Mouse (Mus musculus) midbrain, embryonic 13.5 days (tissue): ENCODE results near the gene Zbtb20. TPM values are rescaled to one million over a fixed set of nuclear protein-coding genes. Genes with fewer than 3 reads are reported as not detected.
A peak's percentile ranks its signal among the peaks of the same experiment; 100 is the strongest.

Source experiments
- ATAC-seq: fragments of 200-750 bp; cut with Nextera tagmentation; 2 replicates; pipeline ENCODE4 v1.8.0; 2017; ENCODE audit warnings: mild to moderate bottlenecking, moderate TSS enrichment, moderate library complexity
- H3K27ac ChIP-seq: fragments of 300-500 bp; sonication (generic); 2 replicates; pipeline ENCODE4 v1.5.1; 2015; ENCODE audit warnings: inconsistent platforms, mild to moderate bottlenecking, moderate library complexity
- H3K27me3 ChIP-seq: fragments of 300-500 bp; sonication (generic); 2 replicates; pipeline ENCODE4 v1.6.1; 2015; ENCODE audit warnings: mild to moderate bottlenecking, inconsistent platforms
- H3K36me3 ChIP-seq: fragments of 300-500 bp; sonication (generic); 2 replicates; pipeline ENCODE4 v1.6.1; 2015; ENCODE audit warnings: mild to moderate bottlenecking, inconsistent platforms
- H3K4me1 ChIP-seq: fragments of 300-500 bp; sonication (generic); replicated peaks from 2 replicates; pipeline ENCODE4 v1.6.1; 2015; ENCODE audit warnings: inconsistent platforms
- H3K4me2 ChIP-seq: fragments of 300-500 bp; sonication (generic); replicated peaks from 2 replicates; pipeline ENCODE4 v1.6.1; 2015; ENCODE audit warnings: moderate library complexity, mild to moderate bottlenecking, inconsistent platforms
- H3K4me3 ChIP-seq: fragments of 300-500 bp; sonication (generic); replicated peaks from 2 replicates; pipeline ENCODE4 v1.5.1; 2015; ENCODE audit warnings: mild to moderate bottlenecking, inconsistent platforms
- H3K9ac ChIP-seq: fragments of 300-500 bp; sonication (generic); replicated peaks from 2 replicates; pipeline ENCODE4 v1.6.1; 2015; ENCODE audit warnings: mild to moderate bottlenecking, inconsistent platforms
- H3K9me3 ChIP-seq: fragments of 300-500 bp; sonication (generic); 2 replicates; pipeline ENCODE4 v1.6.1; 2016; ENCODE audit warnings: mild to moderate bottlenecking, inconsistent platforms
- WGBS: fragments of 180-500 bp; shearing (Covaris S2); methylation state at CpG from one replicate; pipeline ENCODE4 v1.1.7; 2015; 5-methylcytosine and 5-hydroxymethylcytosine counted together
- polyA plus RNA-seq: library from polyadenylated mRNA; unstranded; fragments of >200 nt; fragmentation: Nextera tagmentation; extraction: Ambion mirVana; gene quantifications from 2 replicates; pipeline ENCODE4 v1.2.1, GENCODE M21; 2015

Gene Zbtb20
- 79.2 and 86.5 TPM in 2 replicates for polyA plus RNA-seq

- Histone ChIP-seq H3K27ac (peak within 1 kb of the TSS; percentile 98), H3K36me3 (no peaks in the 10 kb centered on the region), H3K9me3 (no peaks in the 10 kb centered on the region), H3K27me3 (no peaks in the 10 kb centered on the region), H3K4me1 (peaks cover 15% of the 10 kb centered on the region), H3K4me3 (peak within 1 kb of the TSS; percentile 71), H3K4me2 (peak within 1 kb of the TSS; percentile 68), H3K9ac (peak within 1 kb of the TSS; percentile 77)
- WGBS: 2% methylated on average over 7 of the region's 8 CpGs
- ATAC-seq: no peak
These were observed at the start of gene Zbtb20 for GRCm38 (mm10) chr16:42875852-42875980. Gene Zbtb20, plus strand, starts transcription at chr16:42875881.

- Histone ChIP-seq H3K27me3 (no peaks in the 10 kb centered on the region), H3K9ac (no peak overlapping the region), H3K27ac (no peak overlapping the region), H3K36me3 (no peaks in the 10 kb centered on the region), H3K4me3 (no peak overlapping the region), H3K4me1 (no peaks in the 10 kb centered on the region), H3K9me3 (no peaks in the 10 kb centered on the region), H3K4me2 (no peak overlapping the region)
- WGBS: 67% methylated on average over 5 of the region's 5 CpGs
- ATAC-seq: no peak
These were observed 39.7 kb upstream of the Zbtb20 start for GRCm38 (mm10) chr16:42835940-42836339.

GRCm38 (mm10) chr16:42836404-42837120 is 39.1 kb upstream of the Zbtb20 start:
- no peak overlapping the region for H3K9ac ChIP-seq
- H3K4me3 ChIP-seq: no peak overlapping the region
- H3K4me1 ChIP-seq: no peaks in the 10 kb centered on the region
- no peak overlapping the region for H3K27ac ChIP-seq
- no peaks in the 10 kb centered on the region for H3K36me3 ChIP-seq
- no peaks in the 10 kb centered on the region for H3K9me3 ChIP-seq
- no peak overlapping the region for H3K4me2 ChIP-seq
- 73% methylated on average over 2 of the region's 2 CpGs for WGBS
- ATAC-seq: no peak
- H3K27me3 ChIP-seq: no peaks in the 10 kb centered on the region

- no peak overlapping the region for H3K4me3 ChIP-seq
- H3K36me3 ChIP-seq: no peaks in the 10 kb centered on the region
- H3K4me2 ChIP-seq: no peak overlapping the region
- H3K9me3 ChIP-seq: no peaks in the 10 kb centered on the region
- no peak overlapping the region for H3K27ac ChIP-seq
- 86% methylated on average over 4 of the region's 4 CpGs for WGBS
- no peak for ATAC-seq
- H3K27me3 ChIP-seq: no peaks in the 10 kb centered on the region
- no peaks in the 10 kb centered on the region for H3K4me1 ChIP-seq
- no peak overlapping the region for H3K9ac ChIP-seq
These were observed 37.5 kb upstream of the Zbtb20 start for GRCm38 (mm10) chr16:42838226-42838625.

- 82% methylated on average over 3 of the region's 3 CpGs for WGBS
- Histone ChIP-seq H3K9ac (no peak overlapping the region), H3K9me3 (no peaks in the 10 kb centered on the region), H3K27ac (no peak overlapping the region), H3K27me3 (no peaks in the 10 kb centered on the region), H3K4me3 (no peak overlapping the region), H3K36me3 (no peaks in the 10 kb centered on the region), H3K4me1 (no peaks in the 10 kb centered on the region), H3K4me2 (no peak overlapping the region)
- ATAC-seq: no peak
These were observed 18.0 kb upstream of the Zbtb20 start for GRCm38 (mm10) chr16:42857564-42858183.

- Histone ChIP-seq H3K4me1 (no peaks in the 10 kb centered on the region), H3K4me3 (no peak overlapping the region), H3K9me3 (no peaks in the 10 kb centered on the region), H3K27ac (no peak overlapping the region), H3K36me3 (no peaks in the 10 kb centered on the region), H3K27me3 (no peaks in the 10 kb centered on the region), H3K9ac (no peak overlapping the region), H3K4me2 (no peak overlapping the region)
- ATAC-seq: no peak
- 83% methylated on average over 4 of the region's 4 CpGs for WGBS
These were observed 16.4 kb upstream of the Zbtb20 start for GRCm38 (mm10) chr16:42859251-42859650.

- no peak overlapping the region for H3K4me3 ChIP-seq
- no peaks in the 10 kb centered on the region for H3K4me1 ChIP-seq
- no peak for ATAC-seq
- no peaks in the 10 kb centered on the region for H3K36me3 ChIP-seq
- 85% methylated on average over 2 of the region's 2 CpGs for WGBS
- no peak overlapping the region for H3K9ac ChIP-seq
- H3K27ac ChIP-seq: no peak overlapping the region
- no peaks in the 10 kb centered on the region for H3K9me3 ChIP-seq
- no peaks in the 10 kb centered on the region for H3K27me3 ChIP-seq
- H3K4me2 ChIP-seq: no peak overlapping the region
These were observed 12.4 kb upstream of the Zbtb20 start for GRCm38 (mm10) chr16:42863231-42863630.

- Histone ChIP-seq H3K27me3 (no peaks in the 10 kb centered on the region), H3K36me3 (no peaks in the 10 kb centered on the region), H3K27ac (no peak overlapping the region), H3K9ac (no peak overlapping the region), H3K4me1 (no peaks in the 10 kb centered on the region), H3K4me3 (no peak overlapping the region), H3K9me3 (no peaks in the 10 kb centered on the region), H3K4me2 (no peak overlapping the region)
- 78% methylated on average over 1 of the region's 1 CpGs for WGBS
- no peak for ATAC-seq
These were observed 9.6 kb upstream of the Zbtb20 start for GRCm38 (mm10) chr16:42866061-42866460.

- no peaks in the 10 kb centered on the region for H3K27me3 ChIP-seq
- no peaks in the 10 kb centered on the region for H3K36me3 ChIP-seq
- 75% methylated on average over 5 of the region's 5 CpGs for WGBS
- no peak for ATAC-seq
- no peak overlapping the region for H3K9ac ChIP-seq
- no peak overlapping the region for H3K4me3 ChIP-seq
- H3K9me3 ChIP-seq: no peaks in the 10 kb centered on the region
- no peak overlapping the region for H3K27ac ChIP-seq
- peaks cover 15% of the 10 kb centered on the region for H3K4me1 ChIP-seq
- H3K4me2 ChIP-seq: no peak overlapping the region
These were observed 3.6 kb upstream of the Zbtb20 start for GRCm38 (mm10) chr16:42872101-42872500.

GRCm38 (mm10) chr16:42873942-42874341 is 1.7 kb upstream of the Zbtb20 start:
- no peaks in the 10 kb centered on the region for H3K9me3 ChIP-seq
- ATAC-seq: no peak
- H3K9ac ChIP-seq: no peak overlapping the region
- WGBS: 53% methylated on average over 3 of the region's 3 CpGs
- no peaks in the 10 kb centered on the region for H3K36me3 ChIP-seq
- no peak overlapping the region for H3K4me3 ChIP-seq
- peaks cover 15% of the 10 kb centered on the region for H3K4me1 ChIP-seq
- no peak overlapping the region for H3K4me2 ChIP-seq
- H3K27ac ChIP-seq: peak overlapping the region; percentile 96; the same call in 1 of the 2 replicates
- no peaks in the 10 kb centered on the region for H3K27me3 ChIP-seq

- ATAC-seq: no peak
These were observed 1.2 kb upstream of the Zbtb20 start for GRCm38 (mm10) chr16:42874456-42874855.

GRCm38 (mm10) chr16:42874910-42875851 is 500 bp upstream of the Zbtb20 start:
- peak overlapping the region; percentile 98 for H3K27ac ChIP-seq
- no peaks in the 10 kb centered on the region for H3K36me3 ChIP-seq
- H3K4me1 ChIP-seq: peaks cover 15% of the 10 kb centered on the region
- H3K4me3 ChIP-seq: peak overlapping the region; percentile 71
- under 1% methylated on average over 54 of the region's 54 CpGs for WGBS
- H3K9me3 ChIP-seq: no peaks in the 10 kb centered on the region
- H3K27me3 ChIP-seq: no peaks in the 10 kb centered on the region
- H3K9ac ChIP-seq: peak overlapping the region; percentile 72
- ATAC-seq: peak; percentile 98
- peak overlapping the region; percentile 57 for H3K4me2 ChIP-seq

More at GRCm38 (mm10) chr16:42874456-42874855, 1.2 kb upstream of the Zbtb20 start:
- H3K27me3 ChIP-seq: no peaks in the 10 kb centered on the region
- H3K4me2 ChIP-seq: peak overlapping the region; percentile 57
- peak overlapping the region; percentile 49 for H3K4me3 ChIP-seq
- peak overlapping the region; percentile 96 for H3K27ac ChIP-seq
- WGBS: under 1% methylated on average over 5 of the region's 5 CpGs
- H3K9ac ChIP-seq: peak overlapping the region; percentile 72
- H3K9me3 ChIP-seq: no peaks in the 10 kb centered on the region
- H3K36me3 ChIP-seq: no peaks in the 10 kb centered on the region
- peaks cover 15% of the 10 kb centered on the region for H3K4me1 ChIP-seq
